Mouse (Mus musculus) lung, postnatal 25 days (tissue): Measurements from ENCODE around the gene Pou2f3.

Experiments
- DNase-seq: peaks from one replicate; pipeline ENCODE4 v3.0.0; 2022; ENCODE audit warnings: low spot score

The Pou2f3 gene

DNA sequence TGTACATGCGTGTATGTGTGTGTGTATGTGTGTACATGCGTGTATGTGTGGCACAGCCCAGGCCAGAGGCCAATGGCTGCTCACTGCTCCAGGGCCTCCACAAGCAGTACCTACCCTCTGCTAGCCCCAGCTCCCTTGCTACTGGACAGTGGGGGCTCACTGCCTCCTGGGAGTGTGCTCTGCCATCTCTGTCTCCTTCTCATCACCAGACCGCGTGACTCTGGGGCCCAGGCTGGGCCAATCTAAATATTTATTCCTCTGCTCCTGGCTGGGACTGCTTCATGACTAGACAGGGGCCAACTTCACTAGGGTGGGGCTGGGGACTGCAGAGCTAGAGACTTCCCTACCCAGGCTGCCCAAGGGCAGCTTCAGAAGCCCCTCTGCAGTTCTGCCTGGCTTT lies 21.6 kb upstream of the Pou2f3 start:
- DNase-seq, result peak; percentile 59

DNA sequence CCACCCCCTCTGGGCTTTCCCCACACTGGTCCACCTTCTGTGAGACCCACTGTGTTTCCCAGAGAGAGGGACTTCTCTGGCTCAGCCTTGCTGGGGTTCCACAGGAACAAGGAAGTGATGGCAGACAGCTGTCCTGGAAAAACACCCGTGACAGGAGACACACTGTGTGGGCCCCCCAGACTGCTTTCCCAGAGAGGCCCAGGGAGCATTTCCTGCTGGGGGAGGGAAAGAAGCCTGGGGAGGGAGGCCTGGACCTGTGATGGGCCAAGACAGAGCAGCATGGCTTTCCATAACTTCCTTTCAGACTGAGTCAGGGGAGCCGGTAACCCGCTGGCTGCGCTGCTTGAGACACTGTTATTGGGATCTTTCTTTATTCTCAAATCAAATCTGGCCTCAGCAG lies 20.7 kb upstream of the Pou2f3 start:
- no peak for DNase-seq

DNA sequence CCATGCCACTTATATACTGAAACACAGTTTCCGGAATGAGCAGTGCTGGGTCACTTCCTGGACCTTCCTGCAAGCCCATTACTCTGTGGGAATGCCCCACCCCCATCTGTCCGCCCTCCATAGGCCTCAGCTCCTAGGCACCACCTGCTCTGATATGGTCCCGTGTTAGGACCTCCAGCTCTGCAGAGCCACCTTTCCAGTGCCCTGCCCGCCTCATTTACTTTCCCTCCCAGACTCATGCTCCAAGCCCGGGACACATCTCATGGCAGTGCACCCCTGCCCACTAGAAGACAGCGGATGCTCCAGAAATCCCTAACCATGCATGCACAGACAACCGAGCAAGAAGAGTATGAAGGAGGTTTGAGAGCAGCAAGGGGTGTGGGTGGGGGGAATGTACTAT lies 19.8 kb upstream of the Pou2f3 start:
- DNase-seq, result no peak

DNA sequence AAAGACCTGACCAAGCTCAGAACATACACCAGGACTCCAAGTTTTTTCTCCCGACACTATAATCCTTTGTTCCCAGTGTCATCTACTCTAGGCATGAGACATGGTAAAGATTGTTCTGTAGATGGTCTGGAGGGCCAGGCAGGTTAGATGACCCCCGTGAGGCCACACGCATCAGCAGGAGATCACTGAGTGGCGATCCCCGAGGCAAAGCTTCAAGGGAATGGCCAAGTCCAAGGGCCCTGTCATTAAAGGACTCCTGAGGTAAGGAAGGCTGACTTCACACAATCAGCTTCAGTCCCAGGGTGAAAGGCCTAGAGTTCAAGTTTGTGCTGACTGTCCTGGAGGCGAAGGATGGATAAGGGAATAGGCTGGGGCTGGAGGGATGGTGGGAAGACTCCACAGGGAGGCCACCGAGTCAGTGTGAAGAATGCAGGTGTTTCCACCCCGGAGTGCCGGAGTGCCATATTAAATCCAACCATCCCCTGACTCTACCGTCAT lies 19.3 kb upstream of the Pou2f3 start:
- DNase-seq, result no peak

DNA sequence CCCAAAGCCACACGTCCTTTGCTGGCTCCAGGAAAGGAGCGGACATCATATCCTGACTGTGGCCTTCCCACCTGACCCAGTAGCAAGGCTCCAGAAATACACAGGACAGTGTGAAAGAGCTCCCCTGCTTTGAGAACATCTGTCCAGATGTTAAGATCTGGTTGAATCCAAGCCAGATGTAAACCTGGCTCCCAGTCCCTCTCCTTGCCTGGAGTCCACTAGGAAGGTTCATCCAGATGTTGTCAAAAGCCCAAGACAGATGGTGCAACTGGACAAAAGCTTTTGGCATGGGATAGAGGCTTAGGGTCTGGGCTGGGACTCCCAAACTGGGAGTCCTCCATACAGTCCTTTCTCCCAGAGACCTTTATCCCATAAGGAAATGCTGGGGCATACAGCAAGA lies 18.6 kb upstream of the Pou2f3 start:
- DNase-seq, result no peak

DNA sequence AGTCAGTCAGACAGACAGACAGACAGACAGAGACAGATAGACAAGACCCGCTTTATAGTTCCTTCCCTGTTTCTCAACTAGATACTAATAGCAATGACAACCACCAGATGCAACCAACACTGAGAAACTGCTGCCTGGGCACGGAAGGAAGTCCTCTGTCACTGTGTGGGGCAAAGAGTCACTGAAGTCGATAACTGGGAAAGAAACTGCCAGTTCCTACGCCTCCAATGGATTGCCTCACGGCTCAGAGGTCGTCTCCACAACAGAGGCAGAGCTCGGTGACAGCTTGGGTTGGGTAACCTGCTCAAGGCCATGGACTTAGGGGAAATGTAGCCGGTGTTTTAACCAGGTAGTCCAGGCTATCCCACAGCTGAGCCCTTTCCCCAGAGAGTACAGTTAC lies 17.5 kb upstream of the Pou2f3 start:
- peak; percentile 16 for DNase-seq

DNA sequence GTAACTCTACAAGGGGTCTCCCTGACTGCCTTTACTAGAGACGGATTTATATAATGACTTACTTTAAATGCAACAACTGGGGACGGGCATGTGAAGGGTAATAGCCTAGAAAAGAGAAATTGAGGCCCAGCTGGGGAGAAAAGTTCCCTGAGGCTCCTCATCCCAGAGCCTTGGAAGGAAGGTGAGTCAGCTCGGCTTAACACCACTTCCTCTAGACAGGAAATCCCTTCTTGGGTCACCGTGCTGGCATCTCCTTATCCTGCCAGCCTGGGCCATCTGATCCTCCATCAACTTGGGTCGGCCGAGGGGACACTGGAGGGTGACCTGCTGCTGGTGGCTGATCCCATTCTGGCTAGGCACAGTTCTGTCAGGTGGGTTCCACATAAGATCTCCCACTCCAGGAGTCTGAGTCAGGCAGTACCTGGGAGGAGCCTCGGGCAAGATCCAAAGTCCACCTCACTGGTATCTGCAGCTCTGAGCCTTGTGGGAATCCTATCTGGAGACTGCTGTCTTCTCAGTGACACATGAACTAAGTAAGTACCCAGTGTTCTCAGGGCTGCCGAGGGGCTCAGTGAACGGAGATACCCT lies 16.5 kb upstream of the Pou2f3 start:
- no peak for DNase-seq

DNA sequence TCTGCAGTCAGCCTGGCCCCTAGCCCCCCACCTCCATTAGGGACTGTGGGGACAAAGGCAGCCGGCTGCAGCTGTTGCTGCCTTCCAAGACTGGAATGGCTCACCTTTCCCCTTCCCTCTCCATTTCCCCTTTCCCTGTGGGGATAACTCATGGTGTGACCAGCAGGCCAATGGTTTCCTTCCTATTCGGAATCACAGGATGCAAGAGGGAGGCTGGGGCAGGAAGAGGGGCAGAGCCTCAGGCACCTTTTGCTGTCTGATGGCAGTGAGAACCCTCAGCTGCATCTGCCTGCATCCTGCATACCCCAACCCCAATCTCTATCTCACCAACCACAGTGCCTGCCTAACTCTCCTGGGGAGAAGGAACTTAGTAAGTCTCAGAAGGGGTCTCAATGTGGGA lies 15.3 kb upstream of the Pou2f3 start:
- no peak for DNase-seq

DNA sequence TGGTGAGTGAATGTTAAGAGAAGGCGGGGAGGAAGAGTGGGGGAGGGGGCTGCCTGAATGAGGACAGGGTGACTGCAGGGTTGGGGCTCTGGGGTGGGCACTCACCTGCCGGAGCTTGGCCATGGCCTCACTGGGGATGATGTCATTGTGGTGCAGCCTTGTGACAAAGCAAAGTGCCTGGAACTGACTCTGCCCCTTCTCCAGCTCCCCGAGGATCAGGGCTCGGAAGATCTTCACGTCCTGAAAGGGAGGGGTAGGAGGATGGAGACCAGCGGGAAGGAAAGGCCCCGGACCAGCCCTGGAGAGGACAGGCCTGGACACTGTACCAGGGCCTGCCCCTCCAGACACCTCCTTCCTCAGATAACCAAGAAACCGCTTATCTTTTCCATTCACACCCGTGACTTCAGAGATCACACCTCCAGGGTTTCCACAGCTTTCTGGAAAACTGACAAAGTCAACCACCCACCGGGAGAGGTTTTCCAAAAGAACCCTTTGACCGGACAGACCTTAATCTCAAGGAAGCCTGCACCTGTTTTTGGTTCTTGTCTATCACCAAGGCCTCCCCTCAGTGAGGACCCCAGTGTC lies 14.7 kb upstream of the Pou2f3 start:
- DNase-seq, result no peak

DNA sequence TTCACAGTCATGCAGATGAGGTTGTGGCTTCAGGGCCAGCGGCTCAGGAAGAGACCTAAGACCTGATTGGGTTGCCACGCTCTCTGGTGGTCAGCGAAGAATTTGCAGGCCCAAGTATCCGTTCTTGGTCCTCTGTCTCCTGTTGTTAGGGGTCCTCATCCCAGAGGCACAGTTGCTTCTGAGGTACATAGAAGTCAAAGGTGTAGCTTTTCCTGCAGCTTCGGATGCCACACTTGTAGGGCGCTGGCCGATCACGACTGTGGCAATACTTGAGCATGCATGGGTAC lies 12.2 kb upstream of the Pou2f3 start:
- no peak for DNase-seq

DNA sequence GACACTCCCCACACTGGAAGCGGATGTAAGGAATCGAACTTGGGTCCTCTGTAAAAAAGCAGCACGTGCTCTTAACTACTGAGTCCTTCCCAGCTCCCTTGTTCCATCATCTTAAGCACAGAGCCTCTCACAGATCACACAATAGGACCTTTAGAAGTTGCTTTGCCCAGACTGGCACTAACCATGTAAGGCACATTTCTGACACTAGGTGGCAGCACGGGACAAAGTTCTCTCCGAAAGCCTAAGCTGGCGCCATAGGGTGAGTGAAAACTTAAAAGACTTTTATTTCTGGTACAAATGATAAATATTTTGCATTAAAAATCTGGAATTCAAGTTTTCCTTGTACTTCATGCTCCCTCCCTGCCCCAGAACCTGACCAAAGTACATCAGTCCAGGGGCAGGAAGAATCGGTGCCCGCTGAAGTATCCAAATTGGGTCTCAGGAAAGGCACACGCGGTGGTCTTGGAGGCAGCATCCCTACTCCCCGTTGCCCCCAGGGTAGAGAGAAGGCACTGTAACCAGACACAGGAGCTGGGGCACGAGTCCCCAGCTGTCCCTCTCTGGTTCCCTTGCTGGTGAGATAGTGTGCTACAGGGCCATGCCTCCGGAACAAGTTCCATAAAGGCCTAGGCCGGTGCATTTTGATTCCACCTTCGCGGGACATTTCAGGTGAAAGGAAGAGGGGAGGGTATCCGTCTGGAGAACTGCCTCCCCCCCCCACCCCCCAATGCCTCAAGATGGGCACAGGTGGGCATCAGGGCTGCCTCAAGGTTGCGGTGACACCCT lies 11.7 kb upstream of the Pou2f3 start:
- DNase-seq, result peak; percentile 78

DNA sequence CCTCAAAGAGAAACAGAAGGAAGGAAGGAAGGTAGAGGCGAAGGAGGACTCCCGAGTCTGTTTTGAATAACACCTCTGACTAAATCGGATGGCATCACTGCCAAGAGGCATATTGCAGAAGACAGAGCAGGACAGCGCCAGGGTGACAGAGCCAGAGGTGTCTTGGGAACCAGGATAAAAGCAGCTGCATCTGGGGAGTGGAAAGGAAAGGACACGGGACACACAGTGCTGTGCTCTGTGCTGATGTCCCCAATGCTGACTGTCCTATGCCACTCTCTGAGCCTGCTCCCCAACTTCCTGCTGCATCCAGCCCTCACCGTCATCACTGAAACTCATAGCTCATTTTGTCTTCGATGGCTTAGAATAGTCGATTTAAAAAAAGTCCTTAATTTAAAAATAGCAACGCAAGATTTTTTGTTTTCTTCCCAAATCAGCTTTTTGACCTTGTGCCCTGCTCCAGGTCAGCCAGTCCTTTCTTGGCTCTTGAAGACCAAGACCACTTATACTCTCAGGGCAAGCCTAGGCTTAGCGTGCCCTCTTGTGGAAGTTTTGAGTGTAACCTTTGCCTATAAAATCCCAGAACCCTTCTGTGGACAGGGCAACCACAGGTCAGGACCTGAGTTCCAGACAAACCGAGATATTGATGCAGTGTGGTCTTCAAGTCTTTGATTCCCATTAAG lies 742 bp upstream of the Pou2f3 start:
- peak; percentile 55 for DNase-seq

DNA sequence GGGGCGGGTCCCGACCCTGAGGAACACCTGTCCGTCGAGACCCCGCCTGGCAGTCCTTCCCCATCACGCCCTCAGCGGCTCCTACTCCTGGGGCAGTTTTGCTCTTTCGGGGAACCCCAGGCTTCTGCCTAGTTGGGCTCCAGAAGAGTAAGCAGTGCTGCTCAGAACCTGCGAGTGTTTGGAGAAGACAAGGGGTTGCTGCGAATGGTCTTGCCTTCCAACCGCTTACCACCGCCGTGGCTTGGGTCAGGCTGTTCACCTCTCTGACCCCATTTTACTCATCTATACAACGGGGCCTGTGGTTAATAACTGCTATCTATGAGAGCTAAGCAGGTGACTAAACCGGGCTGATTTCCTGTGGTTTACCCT lies 4.2 kb downstream of the Pou2f3 start:
- no peak for DNase-seq

DNA sequence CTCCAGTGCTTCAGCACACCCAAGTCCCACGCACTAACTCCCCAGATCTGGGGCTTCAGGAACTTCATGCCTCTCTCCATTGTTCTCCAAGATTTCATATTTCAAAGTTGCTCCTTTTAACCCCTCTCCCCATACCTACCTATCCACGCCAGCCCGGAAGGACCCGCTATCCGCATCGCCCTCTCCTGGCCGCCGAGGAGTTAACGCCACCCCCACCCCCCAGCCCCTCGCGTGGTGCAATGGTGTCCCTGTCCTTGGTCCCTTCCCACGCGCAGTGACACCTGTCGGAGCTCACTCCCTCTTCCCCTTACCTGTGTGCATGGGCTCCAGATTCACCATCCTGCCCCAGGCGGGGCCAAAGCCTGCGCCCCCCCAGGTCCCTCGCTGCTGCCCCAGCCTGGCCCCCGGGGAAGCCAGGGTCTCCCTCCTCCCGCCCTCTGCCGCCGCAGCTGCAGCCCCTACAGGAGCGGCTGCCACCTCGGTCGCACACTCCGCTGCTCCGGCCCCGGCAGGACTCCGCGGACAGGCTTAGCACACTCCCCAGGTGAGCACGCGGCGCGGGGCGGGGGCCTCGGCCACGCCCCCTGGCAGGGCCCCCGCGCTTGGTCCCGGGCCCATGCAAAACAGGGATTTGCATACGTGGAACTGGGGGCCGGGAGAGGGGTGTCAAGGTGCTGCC lies 4.7 kb downstream of the Pou2f3 start:
- DNase-seq, result no peak

DNA sequence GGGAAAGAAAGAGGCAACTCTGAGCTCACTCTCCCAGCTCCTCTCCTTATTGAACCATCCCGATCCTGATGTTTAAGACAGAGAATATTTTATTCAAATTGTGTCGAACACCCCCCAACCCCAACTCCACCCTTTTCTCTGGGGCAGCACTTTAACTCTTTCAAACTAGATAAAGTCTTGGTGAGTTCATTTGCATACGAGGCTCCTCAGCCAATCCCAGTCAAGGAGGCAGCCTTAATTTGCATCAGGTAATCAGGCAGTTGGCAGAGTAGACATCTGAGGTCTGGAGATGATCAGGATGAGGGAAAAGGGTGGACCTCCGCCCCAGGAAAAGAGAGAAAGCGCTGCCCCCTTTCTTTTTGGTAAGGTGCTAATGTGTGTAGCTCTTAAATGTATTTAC lies 10.0 kb downstream of the Pou2f3 start:
- DNase-seq, result no peak

DNA sequence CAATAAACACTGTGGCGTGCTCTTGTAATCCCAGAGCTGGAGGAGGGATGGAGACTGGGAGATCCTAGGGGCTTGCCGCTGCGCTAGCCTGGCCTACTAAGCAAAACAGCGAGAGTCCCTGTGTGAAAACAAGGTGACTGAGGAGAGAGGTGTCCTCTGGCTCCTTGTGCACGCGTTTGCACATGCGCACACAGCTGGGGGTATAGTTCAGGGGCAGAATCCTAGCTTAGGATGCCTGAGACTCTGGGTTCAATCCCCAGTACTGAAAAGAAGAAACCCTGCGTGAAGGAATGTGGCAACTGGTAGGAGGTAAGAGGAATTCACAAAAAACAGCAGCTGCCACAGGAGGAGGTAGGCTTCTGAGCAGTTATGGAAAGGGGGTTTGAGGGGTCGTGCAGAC lies 16.2 kb downstream of the Pou2f3 start:
- DNase-seq, result no peak

DNA sequence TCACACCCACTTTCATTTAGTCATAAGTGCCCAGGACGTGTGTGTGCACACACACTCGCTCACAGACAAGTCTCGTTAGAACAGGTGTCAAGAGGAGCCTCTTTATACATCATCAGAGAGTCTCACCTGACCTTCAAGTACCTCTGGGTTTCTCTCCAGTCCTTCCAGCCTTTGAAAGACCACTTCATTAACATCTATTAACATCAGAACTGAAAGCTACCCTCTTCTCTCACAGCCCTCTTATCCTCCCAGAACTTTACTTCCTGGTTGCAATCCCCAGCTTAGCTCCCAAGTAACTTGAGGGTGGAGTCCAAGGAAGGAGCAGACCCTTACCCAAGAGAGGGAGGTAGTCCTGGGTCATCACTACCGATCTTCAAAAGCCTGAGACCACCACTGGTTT lies 18.6 kb downstream of the Pou2f3 start:
- DNase-seq, result no peak

DNA sequence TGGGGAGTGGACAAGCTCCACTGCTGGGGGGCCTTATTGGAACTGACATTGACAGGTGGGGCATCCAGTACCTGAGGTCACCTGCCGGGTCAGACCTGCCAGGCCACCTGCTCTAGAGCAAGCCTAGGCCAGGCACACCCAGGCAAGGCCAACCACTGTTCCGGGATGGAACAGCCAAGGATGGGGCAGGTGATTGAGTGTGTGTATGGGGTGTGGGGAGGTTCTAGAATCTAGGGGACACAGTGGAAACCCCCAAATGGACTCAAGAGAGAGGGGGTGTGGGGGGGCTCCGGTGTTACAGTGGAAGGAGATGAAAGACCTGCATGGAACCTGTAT lies 21.2 kb downstream of the Pou2f3 start:
- no peak for DNase-seq

DNA sequence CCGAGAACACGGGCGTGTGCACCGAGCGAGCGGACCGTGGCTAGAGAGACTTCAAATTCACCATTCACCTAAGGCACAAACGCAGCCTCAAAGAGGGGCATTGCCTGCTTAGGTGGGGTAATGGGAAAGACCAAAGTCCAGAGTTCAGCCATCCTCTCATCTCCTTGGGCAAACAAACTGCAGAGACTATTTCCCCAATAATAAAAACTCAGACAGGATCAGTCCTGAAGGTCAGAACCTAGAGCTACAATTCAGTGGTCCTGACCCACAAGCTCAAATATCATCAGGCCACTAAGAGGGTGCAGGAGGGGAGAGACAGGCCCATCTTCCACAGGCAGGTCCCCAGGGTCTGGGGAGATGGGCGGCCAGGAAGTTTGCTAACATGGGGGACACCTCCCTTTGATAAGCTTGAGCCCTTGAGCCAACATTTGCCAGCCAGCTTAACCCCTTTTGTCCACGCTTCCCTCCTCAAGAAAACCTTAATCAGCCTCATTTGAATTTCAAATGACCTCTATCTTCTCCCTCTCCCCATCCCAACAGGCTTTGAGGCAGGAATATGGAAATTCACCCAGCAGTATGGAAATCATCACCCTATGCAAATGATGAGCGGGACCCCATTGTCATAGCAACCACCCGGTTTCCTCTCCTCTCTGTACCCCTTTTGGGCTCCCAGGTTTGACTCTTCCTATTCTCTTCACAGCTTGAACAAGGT lies 21.7 kb downstream of the Pou2f3 start:
- no peak for DNase-seq

DNA sequence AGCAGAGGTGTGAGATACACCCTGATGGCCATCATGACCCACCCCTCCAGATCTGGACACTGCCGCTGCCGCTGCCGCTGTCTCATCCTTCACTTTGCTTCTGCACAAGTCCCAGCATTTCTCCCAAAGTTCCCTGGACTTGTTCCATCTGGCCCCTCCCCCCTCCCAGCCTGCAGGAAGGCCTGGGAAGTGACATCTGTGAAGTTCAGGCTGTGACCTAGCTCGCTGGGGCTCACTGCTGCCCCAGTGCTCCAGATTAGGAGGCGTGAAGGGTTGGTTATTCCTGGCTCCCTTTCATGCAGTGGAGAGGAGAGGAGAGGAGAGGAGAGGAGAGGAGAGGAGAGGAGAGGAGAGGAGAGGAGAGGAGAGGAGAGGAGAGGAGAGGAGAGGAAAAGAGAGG lies 30.6 kb downstream of the Pou2f3 start:
- DNase-seq, result no peak

DNA sequence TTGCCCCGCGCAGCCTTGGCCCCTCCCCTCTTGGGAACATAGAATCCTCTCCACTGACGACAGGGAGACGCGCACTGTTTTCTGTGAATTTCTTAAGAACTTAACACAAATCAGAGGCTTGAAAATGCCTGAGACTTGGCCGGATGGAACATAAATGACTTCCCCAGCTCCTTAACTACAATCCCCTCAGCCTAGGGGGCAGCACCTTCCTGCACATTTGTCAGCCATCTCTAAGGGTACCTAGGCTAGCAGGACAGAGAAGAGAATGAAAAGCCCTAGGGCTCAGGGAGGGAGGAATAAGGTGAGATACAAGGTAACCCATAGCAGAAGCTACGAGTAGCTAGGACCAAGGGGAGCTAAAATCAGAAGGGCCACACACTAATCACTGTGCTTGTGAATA lies 32.0 kb downstream of the Pou2f3 start:
- DNase-seq, result no peak

DNA sequence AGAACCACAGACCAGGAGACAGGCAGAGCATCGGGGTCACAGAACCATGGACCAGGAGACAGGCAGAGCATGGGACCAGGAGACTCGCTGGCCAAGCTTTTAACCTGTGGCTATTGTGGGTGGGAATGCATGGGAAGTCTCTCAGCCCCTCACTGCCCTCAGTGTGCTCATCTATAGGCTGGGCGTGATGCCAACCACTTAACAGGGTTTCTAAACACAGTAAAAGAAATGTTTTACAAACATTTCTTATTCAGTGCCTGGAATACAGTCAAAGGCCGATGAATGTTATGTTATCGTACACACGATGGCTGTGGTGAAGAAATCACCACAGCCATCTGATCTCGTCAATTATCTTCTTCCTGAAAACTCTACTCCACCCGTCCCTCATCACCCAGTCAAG lies 43.1 kb downstream of the Pou2f3 start:
- no peak for DNase-seq
